Mouse (Mus musculus): Measurements from ENCODE around the gene Pde6b.

The Pde6b gene

DNA sequence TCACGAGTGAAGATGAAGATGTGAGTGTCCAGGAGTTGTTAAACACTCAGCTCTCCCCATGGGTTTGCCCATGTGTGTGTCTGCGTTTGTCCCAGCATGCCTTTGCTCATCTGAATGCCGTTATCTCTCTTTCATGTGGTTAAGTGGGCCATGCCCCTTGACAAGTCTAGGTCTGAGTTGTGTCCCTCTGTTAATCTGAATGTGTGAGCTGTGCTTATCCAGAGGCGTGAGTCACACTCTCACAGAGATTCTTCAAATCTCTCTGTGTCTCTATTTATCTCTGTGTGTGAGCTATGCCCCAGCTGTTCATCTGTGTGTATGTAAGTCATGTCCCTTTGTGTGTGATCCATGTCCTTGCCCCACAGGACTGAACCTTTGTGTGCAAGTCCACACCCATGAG is 15.3 kb downstream of the Pde6b start:
- no peak for DNase-seq

DNA sequence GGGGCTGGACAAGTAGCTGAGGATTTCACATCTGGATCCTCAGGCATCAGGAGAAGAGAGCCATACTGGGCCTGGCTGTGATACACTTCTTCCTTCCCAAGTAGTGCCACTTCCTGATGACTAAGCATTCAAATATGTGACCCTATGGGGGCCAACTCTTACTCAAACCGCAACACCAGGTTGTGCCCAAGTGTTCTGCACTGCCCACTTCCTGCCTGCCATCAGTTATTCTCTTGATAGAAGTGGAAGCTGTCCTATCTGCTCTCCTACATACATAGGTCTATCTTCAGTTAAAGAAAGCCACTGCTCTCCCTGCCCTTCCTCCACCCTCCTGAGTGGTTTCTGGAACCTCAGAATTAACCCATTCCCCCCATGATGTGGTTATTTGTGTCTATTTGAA is 17.3 kb downstream of the Pde6b start:
- no peak for DNase-seq

DNA sequence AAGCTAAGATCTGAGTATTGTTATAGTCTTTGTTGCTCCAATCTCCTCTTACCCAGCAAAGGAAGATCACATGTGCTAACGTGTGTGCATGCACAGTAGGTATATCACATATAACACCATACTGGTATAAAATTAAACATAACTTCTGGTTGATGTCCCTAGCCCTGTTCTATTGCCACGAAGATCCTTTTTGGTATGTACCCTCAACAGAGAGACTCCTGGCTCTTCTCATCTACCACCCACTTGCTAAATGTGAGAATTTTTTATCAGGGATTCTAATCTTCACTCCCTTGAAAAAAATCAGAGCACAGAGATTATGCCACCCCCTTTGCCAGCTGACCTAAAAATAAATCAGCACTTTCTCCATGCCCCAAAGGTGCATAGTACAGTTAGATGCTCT is 18.8 kb downstream of the Pde6b start:
- no peak for DNase-seq

DNA sequence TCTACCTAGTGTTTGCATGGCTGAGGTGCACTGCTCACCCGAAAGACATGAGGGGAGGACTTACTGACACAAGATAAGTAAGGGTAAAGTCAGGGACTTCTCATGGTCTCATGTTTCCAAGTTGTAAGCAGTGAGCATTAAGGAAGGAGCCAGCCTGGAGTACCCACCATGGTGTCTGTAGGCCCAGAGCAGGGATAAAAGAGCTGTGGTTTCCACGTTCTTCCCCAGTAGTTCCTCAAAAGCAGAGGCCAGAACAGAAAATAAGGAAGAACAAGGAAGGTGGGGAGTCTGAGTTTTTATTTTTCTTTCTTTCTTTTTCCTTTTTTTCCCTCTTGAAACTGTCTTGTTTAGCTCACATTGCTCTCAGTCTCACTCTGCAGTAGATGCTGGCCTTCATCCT is 26.5 kb downstream of the Pde6b start:
- no peak for DNase-seq

DNA sequence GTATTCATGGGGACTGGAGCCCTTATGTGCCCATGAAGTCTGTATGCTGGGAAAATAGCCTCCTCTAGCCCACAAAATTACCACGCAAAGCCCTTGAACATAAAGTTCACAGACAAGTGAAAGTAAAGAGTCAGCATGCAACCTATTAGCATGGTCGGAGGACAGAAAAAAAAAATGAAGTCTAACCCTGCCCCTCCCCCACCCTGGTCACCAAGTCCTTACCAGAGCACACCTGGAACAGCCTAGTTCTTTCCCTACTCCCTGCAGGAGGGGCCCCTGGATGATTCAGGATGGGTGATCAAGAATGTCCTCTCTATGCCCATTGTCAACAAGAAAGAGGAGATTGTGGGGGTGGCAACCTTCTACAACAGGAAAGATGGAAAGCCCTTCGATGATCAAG is 34.5 kb downstream of the Pde6b start:
- DNase-seq: no peak

DNA sequence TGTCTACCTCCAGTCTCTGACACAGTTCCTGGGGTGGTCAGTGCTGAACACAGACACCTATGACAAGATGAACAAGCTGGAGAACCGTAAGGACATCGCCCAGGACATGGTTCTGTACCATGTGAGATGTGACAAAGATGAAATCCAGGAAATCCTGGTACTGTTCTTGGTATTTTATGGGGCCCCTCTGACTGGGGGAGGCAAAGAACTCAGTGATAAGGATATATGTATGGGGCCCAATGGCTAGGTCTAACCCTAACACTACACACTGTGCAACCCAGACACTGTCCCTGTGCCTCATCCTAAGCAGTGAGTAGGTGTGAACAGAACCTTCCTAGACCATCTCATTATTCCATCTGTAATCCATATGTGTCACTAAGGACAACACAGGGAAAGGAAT is 35.2 kb downstream of the Pde6b start:
- no peak for DNase-seq

DNA sequence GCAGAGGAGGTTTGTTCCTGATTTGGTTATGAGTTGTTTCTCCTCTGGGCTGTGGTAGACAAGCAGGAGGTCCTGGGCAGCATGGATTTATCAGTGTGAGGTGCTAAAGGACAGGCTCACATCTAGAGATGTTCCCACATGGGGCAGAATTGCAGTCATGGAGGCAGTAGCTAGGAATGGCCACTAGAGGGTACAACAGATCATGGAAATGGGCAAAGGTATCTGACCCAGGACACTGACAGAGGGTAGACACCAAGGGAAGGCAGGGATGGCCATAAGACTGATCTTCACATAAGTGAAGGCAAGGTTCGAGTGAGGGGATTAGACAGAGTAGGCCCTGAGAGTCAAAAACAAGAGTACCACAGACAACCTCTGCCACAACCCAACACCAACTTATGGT is 39.0 kb downstream of the Pde6b start:
- peak; percentile 57 for DNase-seq

DNA sequence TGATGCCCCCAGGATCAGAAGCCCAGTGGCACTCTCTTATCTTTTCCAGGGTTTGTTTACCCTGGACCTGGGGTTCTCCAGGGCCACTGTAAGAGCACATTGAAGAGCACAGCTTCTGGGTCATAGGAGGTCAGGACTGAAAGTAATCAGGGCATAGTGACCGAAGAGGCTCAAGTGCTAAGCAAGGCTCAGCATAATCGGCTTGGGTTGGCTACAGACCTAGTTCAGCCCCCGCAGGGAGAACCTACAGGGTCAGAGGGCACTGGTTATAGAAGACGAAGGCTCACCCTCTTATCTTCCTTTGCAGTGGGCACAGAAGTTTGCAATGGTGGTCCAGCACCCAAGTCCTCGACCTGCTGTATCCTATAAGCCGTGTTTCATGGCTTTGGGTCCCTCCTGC is 43.0 kb downstream of the Pde6b start:
- DNase-seq: no peak

DNA sequence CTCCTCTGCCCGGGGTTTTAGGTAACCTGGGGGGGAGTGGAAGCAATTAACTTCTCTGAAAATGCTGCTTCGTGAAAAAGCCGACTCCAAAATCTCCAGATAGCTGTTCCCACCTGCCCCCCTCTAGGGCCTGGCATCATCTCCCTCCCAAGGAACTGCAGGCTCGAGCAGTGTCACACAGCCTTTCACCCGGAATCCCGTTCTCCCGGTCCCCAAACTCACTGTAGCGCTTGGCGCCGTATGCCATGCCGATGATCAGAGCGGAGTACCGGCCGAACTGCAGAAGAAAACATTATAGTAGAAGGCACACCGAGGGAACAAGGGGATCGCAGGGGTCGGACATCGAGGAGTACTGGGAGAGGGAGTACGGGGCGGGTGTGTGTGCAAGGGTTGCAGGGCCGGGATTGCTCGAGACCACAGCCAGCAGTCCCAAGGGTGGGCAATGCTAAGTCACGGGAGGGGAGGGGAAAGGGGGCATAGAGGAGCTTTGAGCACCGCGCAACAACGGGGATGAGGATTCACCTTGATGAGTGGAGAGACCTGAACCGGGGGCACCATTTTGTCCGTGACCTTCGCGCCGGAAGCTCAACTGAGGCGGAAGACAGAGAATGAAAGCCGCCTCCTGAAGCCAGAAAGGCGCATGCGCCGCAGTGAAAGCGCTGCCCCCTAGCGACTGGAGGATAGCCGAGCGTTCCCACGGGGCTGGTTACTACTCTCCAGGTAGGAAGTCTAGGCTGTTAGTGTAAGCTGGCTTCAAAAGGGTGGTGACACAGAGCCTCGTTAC is 45.8 kb downstream of the Pde6b start, which contains the start of gene Atp5k:
Atp5k (minus strand) TSS at position 645 of the 784 bp plus-strand sequence.
- DNase-seq: peak; percentile 94

DNA sequence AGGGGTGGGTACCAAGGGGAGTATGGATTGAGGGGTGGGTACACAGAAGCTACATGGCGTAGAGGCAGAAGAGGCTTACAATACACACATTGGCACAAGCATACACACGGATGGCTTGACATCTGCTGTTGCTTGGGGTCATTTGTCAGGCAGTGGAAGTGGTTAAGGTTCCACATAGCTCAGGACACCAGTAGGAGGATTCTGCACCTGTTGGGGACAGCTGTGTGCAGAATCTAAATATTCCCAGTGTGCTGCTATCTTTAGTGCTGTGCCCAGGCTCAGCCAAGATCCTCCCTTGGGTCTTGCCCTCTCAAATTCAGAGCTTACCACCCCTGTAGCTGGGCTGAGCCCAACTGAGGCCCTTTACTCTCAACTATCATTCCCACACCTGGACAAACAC is 47.9 kb downstream of the Pde6b start:
- DNase-seq: no peak

DNA sequence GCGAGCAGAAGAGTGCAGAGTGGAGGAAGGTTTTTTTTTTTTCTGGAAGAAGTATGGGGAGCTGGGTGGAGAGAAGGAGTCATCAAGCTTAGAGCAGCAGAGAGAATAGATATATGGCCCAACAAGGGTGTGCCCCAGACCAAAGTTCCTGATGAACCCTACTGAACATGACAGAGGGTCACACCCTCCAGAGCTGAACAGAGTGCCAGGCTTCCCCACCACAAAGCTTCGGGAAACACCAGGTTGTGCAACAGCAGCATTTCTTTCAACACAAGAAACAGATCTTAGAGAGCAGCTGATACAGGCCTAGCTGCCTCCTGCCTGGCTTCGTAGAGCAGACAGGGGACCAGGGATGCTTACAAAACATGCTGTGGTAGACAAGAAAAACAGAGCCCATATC is 58.8 kb downstream of the Pde6b start:
- no peak for DNase-seq

DNA sequence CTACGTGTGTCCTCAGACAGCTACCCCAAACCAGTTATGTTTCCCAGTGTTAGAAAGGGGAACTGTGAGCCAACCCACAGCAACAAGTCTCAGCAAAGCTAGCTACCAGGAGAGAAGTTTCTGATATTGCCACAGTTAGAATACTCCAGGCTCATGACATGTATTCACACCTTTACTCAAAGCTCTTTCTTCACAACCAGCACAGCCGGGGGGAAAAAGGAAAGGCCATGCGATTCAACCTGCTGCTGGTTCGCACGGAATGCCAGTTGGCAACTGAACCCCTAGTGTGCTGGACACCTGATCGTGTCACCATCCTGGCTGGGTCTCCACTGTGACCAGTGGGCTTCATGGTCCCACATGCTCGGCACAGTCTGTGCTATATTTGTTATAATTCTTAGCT is 59.7 kb downstream of the Pde6b start:
- no peak for DNase-seq

DNA sequence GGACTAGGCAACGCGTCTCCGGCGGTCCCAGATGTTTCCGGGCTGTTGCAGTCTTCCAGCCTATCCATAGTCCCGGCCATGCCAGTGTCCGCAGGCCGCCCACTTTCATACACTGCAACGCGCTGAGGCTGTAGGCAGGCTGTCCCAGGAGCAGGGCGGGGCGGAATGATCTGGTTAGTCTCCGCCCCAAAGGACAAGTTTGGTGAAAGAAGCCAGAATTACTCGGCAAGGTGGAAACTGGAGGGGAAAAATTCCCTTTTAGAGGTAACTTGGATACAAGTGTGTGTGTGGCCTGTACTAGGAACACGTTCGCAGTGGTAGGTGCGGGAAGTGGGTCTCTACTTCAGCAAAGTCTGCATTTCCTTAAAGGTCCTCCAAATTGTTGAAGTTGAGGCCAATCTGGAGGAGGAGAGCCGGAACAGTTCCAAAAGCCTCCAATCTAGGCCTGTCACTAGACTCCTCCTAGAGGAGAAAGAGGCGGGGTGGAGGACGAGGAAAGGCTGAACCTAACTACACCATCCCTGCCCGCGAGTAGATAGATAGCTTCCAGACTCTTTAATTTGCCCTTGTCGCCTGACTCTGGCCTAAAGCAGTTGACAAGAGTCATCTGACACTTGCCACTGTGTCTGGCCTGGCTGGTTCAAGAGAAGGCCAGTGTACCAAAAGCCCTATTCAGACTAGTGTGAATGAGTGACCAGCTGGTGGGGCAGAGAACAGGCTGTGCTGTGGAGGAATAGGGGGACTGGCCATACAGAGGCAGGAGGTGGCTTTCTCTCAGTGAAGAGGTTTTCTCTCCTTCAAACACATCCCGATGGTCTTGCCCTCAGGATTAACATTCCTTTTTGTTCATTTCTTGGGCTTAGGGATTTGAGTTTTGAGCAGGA is 60.8 kb downstream of the Pde6b start, which contains the start of gene Mfsd7a:
Mfsd7a (minus strand) TSS at position 107 of the 884 bp plus-strand sequence.
- no peak for DNase-seq

DNA sequence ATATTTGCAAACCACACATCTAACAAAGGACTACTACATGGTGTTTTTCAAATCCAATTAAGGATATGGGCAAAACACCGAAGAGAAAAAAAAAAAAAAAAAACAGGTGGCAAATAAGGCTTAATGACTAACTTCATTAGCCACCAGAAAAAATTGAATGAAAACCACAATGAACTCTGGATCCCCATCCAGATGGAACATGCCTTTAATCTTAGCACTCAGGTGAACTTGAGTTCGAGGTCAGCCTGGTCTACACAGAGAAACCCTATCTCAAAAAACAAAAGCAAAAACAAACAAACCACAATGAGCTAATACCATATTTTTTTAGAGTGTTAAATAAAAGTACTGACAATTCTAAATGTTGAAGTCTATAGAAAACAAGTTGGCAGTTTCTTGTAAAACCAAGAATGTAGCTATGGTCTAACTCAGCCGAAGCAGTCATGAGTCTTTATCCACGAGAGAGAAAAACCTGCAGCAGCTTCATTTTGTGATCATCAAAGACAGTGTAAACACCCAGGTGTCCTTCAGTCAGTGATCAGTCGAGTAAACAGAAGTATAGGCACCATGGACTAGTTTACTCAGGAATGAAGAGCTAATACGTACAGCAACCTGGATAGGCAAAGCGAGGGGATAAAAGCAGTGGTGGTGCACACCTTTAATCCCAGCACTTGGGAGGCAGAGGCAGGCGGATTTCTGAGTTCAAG is 62.8 kb downstream of the Pde6b start:
- no peak for DNase-seq

DNA sequence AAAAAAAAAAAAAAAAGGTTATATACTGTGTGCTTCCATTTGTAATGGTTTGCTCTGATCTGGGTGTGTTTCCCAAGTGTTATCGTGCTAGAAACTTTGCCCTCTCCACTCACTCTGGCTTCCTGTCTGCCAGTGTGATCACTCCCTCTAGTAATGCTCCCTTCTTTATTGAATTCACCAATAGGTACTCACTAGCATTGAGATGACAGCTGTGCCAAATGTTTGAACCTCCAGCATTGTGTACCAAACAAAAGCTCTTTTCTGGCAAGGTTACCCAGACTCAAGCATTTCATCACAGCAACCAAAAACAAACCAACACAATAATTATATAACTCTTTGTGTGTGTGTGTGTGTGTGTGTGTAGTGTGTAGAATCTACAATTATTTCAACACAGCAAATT is 63.4 kb downstream of the Pde6b start:
- no peak for DNase-seq

DNA sequence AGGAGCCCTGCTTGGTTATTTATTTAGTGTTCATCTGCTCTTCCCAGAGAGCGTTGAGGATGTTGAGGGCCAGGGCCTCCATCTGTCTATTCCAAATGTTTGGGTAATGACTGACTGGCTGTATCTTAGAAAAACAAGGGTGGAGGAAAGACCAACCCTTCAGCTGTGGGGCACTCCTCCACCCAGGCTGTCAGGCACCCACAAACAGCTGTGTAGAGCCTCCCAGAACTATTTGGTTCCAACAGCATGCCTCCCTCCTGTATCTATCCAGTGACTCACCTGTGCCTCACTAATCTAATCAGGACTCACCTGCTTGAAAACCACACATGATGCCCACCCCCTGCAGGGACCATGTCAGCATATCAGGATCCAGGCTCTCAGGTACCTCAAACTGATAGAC is 64.2 kb downstream of the Pde6b start:
- DNase-seq: no peak

DNA sequence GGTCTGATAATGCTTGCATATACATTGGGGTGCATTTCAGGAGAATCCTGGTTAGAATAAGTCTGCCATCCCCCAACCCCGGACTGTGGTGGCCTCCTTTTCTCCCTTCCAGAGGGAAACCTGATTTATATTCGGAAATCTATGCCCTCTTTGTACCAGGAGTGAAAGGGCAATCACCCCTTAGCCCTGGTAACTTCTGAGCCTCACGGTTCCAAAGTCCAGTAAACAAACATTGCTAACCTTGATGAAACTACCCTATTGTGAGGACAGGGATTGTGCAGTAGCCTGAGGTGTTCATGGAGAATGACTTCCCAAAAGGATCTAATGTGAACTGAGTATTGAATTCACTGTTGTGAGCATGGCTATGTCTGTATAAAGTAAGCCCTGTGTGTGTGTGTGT is 65.9 kb downstream of the Pde6b start:
- no peak for DNase-seq

DNA sequence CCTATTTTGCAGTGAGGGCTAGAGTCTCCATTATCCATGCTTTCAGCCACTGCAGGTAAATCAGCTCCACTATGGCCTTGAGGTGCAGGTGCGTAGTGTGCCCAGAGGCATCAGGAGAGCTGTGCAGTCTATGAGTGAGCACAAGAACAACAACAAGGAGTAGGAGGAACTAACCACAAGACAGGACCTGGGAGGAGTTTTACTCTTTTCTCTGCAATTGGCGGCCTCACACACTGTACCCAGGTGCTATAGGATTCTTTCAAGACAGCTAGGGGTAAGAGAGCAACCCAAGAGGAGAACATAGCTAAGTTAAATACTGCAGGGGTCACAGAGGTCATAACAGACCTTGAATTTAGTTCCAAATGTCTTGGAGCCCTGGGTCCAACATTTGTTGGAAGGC is 70.5 kb downstream of the Pde6b start:
- no peak for DNase-seq

DNA sequence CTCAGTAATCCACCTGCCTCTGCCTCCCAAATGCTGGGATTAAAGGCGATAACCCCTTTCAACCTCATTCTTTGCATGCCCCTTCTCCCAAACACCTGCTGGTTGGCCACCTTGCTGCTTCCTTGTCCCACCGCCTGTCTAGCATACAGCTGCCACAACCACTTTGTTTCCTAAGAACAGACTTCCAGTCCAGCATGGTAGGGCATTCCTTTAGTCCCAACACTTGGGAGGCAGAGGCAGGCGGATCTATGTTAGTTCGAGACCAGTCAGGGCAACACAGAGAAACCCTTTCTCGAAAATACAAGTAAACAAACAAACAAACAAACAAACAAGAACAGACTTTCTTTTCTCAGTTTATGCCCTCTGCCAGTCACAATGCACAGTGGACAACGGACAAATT is 72.3 kb downstream of the Pde6b start:
- DNase-seq: peak; percentile 34

DNA sequence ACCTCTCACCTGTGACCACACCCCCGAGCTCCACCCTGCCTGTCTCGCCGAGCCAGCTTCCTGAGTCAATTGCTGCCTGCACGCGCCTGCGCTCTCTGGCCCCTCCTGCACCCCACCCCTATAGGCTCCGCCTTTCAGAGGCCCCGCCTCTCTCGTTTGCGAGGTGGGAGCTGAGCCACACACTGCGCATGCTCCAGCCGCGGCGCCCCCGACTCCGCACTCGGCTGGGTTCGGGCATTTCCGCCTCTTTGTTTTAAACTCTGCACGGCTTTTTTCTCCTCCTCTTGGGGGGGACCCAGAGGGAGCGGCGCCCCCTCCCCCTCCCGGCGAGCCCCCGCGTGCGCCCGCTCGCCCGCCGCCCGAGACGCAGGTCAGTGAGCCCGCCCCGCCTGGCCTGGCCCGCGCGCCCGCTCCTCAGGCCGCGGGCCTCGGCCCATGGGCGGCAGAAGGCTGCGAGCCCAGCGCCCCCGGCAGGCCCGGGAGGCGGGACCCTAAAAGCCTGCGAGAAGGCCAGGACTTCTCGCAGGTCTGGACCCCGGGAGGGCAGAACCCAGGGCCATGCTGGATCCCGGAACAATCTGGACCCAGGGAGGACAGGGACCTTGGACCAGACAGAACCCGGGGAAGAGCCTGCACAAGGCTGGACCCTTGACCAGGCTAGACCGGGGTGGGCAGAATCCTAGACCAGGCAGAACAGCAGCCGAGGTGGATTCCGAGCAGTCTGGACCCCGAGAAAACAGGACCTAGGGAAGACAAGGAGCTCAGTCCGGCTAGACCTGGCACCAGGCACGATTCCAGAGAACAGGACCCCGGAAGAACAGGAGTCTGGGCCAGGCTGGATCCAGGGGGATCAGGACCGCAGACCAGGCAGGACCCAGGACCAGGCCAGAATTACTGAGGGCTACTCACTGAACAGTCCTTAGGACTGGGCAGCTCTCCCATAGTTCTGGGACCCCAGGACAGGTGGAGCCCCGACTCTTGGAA is 73.2 kb downstream of the Pde6b start, which contains the start of gene Pcgf3:
Pcgf3 (plus strand) TSS at position 151 of the 984 bp plus-strand sequence.
- DNase-seq: peak; percentile 99

DNA sequence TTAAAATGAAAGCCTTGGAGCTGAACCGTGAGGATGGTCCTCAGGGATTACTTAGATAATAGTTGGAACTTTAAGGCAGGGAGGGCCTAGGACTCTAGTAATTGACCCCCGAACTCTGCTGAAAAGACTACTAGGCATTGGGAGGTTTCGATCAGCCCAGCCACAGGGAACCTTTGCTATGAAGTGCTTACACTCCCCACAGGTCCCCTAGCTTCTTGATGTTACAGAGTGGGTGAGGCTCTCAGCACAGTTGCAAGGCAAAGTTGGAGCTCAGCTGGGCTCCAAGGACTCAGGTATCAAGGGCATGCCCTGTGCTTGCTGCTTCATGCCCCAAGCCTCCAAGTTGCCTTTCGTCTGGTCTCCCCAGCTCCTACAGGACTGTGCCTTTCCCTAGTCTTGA is 74.3 kb downstream of the Pde6b start:
- no peak for DNase-seq

Measured in cerebellum, adult 9-11 months (tissue).